Mouse (Mus musculus) left cerebral cortex, postnatal 4 days (tissue): ENCODE measurements around the gene Srxn1. TPM values are rescaled to one million over a fixed set of nuclear protein-coding genes. Genes with fewer than 3 reads are reported as not detected.

Source experiments
- DNase-seq: peaks from one replicate; pipeline ENCODE4 v3.0.0-alpha.2; 2022
- intact Hi-C: fragments of 180-260 bp; cut with DNase I; formaldehyde crosslinking; loops from one replicate; pipeline ENCODE4 v1.15.1; 2025
- total RNA-seq, 2 experiments: library from RNA; stranded (reverse); gene quantifications; 2 replicates each; pipeline ENCODE4 v1.2.3; 2021

The Srxn1 gene
- total RNA-seq, 2 experiments from 2014 or later = 17.7 to 18.8 TPM

DNA sequence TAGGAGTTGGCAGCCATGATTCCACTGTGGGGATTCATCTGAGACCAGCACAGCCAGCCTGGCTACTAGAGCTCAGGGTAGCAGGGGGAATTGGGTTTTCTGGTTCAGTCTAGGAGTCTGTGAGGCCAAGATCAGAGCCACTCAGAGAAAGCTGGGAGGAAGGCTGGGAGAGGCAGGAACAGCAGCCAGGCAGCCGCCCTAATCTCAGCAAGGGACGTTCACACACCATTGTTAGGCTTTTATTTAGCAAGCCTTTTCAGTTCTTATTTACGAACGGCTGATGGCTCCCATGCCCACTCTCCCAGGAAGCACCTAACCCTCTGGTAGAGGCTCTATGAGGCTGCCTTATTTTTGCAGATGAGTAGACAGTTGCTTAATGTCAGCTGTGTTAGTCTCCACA, 44.6 kb downstream of the Srxn1 start:
- intact Hi-C loops = no loop called here
- no peak for DNase-seq

DNA sequence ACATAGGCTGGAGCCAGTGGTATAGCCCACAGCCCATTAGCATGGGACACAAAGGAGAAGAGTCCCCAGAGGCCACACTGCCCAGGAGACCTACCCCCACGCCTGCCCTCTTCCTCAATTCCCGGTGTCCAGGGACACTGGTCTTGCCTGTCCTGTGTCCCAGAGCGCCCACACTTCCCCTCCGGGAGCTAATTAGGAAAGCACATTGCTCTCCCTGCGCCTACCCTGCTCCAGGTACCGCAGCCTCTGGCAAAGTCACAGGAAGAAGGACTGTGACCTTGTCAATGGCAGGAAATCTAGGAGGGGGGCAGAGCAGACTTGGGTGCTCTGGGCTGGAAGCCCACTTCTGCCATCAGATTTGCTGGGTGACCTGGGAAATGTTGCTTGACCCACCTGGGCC, 45.1 kb downstream of the Srxn1 start:
- intact Hi-C loops = no loop called here

DNA sequence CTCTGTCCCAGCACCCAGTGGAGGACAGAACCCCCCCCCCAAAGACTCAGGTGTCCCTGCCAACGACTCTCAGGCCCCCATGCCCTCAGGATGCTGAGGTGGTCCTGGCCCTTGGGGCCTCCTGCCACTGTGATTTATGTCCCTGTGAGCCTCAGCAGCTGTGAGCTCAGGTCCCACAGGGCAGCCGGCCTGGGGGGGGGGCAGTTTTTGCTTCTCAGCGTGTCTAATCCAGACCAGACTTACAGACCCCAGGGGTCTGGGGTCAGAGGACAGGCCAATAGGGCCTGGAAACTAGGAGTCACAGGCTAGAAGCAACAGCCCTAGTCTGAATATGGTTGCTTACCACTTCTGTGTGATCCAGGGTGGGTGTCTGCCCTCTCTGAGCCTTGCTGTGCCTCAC, 48.0 kb downstream of the Srxn1 start:
- DNase-seq = no peak
- intact Hi-C loops = no loop called here

More for the DNA sequence above, 45.1 kb downstream of the Srxn1 start:
- DNase-seq = no peak

DNA sequence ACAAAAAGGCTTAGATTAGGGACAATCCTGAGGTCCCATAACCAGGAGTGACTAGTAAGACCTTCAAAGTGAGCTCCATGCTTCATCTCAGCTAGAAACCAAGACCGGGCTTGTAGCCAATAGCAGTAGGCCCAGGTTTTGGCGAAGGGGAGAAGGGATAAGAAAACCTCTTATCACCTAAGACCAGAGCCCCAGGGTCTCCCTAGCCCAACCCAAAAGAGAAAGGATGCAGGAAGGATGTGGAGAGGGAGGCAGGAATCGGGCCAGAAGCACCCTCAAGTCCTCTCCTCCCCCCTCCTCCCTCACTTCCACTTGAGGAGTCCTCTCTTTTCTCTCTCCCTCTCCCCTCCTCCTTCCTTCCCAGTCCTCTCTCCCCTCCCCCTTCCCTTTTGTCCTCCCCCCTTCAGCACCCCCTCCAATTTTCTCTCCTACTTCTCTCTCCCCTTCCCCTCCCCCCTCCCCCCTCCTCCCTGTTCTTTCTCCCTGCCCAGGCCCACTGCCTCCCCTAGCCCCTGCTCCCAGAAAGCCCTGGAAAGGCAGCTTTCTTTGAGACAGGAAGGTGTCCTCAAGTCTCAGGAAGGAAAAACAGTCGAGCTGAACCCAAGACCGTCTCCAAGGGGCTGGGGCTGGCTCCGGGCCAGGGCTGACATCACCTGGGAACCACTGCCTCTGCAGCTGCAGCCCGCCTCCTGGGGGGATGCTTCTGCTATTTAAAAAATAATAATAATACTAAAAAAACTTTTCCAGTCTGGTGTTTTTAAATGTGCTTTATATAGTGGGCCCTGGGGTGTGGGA, 50.3 kb downstream of the Srxn1 start:
- intact Hi-C loops = no loop called here
- DNase-seq = peak; percentile 35

DNA sequence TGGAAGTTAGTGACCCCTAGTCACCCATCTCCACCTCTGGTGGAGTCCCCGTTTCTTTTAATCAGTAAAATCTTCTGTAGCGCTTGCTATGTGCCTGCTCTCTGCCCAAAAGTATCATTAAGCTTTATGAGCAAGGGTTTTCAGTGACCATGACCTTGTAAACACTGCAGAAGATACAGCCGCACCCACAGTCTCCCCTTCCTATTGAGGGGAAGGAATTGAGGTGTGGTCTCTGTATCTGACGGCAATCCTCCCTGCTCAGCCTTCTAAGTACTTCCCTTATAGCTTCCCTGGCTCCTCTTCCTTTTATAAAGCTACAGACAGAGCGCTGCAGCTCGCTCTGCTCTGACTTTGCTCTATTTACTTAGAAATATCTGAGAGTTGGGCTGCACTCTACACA, 51.2 kb downstream of the Srxn1 start:
- no peak for DNase-seq
- intact Hi-C loops = no loop called here

DNA sequence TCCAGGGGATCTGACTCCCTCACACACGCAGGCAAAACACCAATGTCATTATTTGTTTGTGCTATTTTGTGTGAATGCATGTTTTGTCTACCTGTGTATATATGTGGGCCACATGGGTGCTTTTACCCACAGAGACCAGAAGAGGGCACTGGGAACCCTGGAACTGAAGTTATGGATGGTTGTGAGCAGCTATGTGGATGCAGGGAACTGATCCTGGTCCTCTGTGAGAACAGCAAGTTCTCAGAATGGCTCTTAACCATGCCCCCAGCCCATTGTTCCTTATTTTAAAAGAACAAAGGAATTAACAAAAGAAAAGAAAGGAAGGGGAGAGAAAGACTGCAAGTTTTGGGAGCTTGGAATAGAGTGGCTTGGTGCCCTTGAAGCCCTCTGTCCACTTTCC, 54.2 kb downstream of the Srxn1 start:
- DNase-seq = no peak
- intact Hi-C loops = no loop called here

Other genes with a start within 250 kb of the Srxn1 start
- not detected for gene Angpt4, start 194.3 kb upstream of the Srxn1 start, total RNA-seq
- gene Fam110a, start 125.3 kb upstream of the Srxn1 start, total RNA-seq = 10 to 100 TPM; 19.0 to 20.5 TPM
- 1 to 10 TPM; 2.2 to 2.5 TPM for gene Slc52a3, start 109.0 kb upstream of the Srxn1 start, total RNA-seq
- gene Scrt2, start 24.0 kb upstream of the Srxn1 start, total RNA-seq = 10 to 100 TPM; 20.0 to 25.2 TPM
- 1 to 10 TPM in 1 of 2 experiments, under 1 TPM in 1; 0.54 to 1.1 TPM for gene Tcf15, start 38.0 kb downstream of the Srxn1 start, total RNA-seq
- gene Csnk2a1, start 121.3 kb downstream of the Srxn1 start, total RNA-seq = 100 to 1,000 TPM; 142 to 148 TPM
- 10 to 100 TPM; 41.2 to 42.6 TPM for gene Tbc1d20, start 188.3 kb downstream of the Srxn1 start, total RNA-seq
- gene Rbck1, start 227.1 kb downstream of the Srxn1 start, total RNA-seq = 100 to 1,000 TPM; 123 to 134 TPM
- 1 to 10 TPM in 1 of 2 experiments, under 1 TPM in 1; 0.92 to 1.4 TPM for gene Trib3, start 238.5 kb downstream of the Srxn1 start, total RNA-seq